Mouse (Mus musculus): ENCODE measurements around the gene Nrp2.

DNA sequence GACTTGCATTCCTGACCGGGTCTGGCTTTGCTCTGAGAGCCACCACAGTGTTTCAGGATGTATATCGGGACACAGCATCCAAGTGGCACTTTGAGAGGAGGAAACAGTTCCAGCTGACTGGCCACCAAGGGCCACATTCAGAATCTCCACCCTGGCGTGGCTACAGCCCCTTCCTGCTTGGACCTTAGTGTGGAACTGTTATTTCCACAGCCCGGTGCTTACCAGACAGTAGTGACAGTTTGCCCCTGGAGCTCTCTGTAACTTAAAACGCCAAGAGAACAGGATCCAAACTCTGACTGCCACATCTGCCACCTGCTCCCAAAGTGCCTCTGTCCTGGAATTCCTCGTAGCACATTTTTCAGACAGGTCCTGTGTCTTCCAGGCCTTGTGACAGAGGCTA, 25.3 kb downstream of the Nrp2 start:
- TF ChIP-seq POLR2A (IDR thresholded peaks at IDR 0.05; ENCODE audit: insufficient read depth, low read length) (no peak), CTCF (IDR thresholded peaks at IDR 0.05; ENCODE audit: low read depth, low read length) (no peak), EP300 (IDR thresholded peaks at IDR 0.05; ENCODE audit: insufficient read depth, low read depth, low read length) (no peak)
